Mouse (Mus musculus) heart, postnatal 25 days (tissue): Measurements from ENCODE around the gene Olfr1513. TPM values are rescaled to one million over a fixed set of nuclear protein-coding genes. Genes with fewer than 3 reads are reported as not detected.
A peak's percentile ranks its signal among the peaks of the same experiment; 100 is the strongest.
"Not testable (repeated sequence)": the region's sequence is repeated elsewhere in the genome, so short reads cannot be mapped to it uniquely, and the experiment has no call there.

Source experiments
- DNase-seq: peaks from one replicate; pipeline ENCODE4 v3.0.0; 2022; ENCODE audit warnings: low spot score
- intact Hi-C: fragments of 180-260 bp; cut with DNase I; formaldehyde crosslinking; loops from one replicate; pipeline ENCODE4 v1.15.1; 2025
- total RNA-seq, 2 experiments: library from RNA; stranded (reverse); gene quantifications; 2 replicates each; pipeline ENCODE4 v1.2.3; 2021

Olfr1513 gene
- not detected for total RNA-seq

DNA sequence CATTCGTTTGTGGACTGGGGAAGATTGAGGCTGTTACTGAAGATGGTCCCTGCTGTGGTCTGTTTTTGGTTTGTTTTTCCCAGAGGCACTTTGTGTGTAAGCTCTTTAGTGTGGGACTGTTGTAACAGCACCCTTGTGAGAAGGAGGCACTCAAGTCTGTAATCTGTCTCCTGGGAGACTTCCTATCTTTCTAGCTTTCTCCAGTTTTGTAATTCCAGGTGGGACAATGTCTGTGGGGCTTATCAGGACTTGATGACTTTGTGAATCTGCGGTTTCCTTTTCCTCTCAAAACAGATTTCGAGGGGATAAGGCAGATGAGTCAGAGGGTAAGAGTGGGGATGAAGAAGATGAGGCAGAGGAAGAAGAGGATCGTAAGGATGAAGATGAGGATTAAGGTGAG is at the start of gene Olfr1513:
Olfr1513 (minus strand) TSS at position 101 of the 400 bp plus-strand sequence.
- intact Hi-C loops: no loop called here
- no peak for DNase-seq

DNA sequence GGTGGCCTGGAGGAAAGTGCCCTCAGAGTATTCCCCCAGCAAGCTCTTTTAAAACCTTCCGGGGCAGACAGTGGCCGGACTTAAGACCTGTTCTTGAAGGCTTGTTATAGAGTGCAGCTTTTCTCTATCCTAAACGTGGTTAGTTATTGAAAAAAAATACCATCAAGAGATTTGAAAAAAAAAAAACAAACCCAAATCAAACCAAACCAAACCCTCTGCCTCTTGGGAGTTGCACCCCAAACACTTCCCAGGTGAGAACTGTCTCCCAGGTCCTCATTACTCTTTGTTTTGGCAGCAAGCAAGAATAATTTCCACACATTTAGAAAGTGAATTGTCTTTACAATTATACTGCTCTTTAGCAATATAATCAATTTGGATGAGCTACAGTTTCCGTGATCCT is 41.1 kb upstream of the Olfr1513 start, which contains the start of gene Olfr1511:
Olfr1511 (minus strand) TSS at position 101 of the 400 bp plus-strand sequence.
- intact Hi-C loops: no loop called here
- no peak for DNase-seq

DNA sequence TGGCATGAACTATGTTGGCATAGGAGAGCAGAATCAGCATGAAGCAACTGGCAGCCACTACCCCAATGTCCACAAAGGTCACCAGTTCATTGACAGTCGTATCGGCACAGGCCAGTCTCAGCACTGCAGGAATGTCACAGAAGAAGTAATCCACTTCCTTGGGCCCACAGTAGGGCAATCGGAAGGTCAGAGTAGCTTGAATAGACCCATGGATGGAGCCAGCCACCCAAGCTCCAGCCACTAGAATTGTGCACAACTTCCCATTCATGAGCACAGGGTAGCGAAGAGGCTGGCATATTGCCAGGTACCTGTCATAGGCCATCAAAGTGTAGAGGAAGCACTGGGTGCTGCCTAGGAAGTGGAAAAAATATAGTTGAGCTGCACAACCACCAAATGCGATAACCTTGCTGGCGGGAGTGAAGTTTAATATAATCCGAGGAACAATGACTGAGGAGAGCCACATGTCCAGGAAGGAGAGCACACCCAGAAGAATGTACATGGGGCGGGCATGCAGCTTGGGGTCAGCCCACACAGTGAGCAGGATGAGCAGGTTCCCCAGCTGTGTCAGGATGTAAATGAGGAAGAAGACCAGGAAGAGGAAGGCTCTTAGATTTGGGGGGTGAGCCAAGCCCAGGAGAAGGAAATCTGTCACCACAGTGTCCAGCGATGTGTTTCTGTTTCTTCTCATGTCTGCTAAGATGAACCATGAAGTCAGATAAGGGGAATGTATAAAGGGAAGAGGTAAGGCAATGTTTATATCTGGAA is 34.1 kb upstream of the Olfr1513 start:
- intact Hi-C loops, DNase-seq: not testable (repeated sequence)

DNA sequence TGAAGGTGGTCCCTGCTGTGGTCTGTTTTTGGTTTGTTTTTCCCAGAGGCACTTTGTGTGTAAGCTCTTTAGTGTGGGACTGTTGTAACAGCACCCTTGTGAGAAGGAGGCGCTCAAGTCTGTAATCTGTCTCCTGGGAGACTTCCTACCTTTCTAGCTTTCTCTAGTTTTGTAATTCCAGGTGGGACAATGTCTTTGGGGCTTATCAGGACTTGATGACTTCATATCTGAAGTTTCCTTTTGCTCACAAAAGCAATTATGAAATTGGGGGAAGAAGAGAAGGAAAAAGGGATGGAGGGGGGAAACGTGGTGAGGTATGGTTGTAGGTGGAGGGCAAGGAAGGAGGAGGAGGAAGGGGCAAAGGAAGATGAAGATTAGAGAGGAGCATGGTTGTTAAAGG is 22.9 kb upstream of the Olfr1513 start, which contains the start of gene Olfr1512:
Olfr1512 (minus strand) TSS at position 101 of the 400 bp plus-strand sequence.
- no peak for DNase-seq
- intact Hi-C loops: loop anchor here (2.0 kb wide), 1 partner anchor 24 kb away; no protein-coding TSS in a partner anchor

DNA sequence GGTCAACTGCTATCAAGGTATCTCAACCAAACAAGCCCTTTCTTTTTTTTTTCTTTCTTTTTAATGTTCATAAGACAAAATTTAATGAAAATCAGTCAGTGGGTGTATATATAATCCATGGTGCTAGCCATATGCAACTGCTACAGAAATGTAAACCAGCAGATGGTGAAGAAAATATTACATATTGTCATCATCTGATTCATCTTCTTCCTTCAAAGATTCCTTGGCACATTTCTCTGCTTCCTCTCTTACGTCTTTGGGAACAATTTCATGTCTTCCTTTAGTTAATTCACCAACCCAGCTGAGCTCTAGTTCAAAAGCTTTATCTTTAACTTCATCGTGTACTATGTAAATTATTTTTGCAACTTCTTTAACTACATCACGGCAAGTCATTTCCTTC is 12.5 kb upstream of the Olfr1513 start:
- intact Hi-C loops: no loop called here
- DNase-seq: no peak

DNA sequence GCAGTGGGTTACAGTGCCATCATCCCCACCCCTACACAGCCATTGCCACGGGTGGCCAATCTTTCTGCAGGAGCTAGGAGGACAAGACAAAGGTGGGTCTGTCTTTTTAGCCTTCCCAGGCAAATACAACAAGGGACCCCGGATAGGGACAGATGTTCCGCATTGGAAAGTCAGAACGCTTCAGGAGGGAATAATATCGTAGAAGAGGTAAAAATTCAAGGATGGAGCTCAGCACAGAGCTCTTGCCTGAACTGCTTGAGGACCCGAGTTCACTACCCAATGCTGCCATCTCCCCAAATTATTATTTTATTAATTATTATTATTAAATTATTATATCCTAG is 16.7 kb downstream of the Olfr1513 start:
- intact Hi-C loops: loop anchor here (5.0 kb wide), 1 partner anchor 217 kb away; no protein-coding TSS in a partner anchor
- DNase-seq: no peak

DNA sequence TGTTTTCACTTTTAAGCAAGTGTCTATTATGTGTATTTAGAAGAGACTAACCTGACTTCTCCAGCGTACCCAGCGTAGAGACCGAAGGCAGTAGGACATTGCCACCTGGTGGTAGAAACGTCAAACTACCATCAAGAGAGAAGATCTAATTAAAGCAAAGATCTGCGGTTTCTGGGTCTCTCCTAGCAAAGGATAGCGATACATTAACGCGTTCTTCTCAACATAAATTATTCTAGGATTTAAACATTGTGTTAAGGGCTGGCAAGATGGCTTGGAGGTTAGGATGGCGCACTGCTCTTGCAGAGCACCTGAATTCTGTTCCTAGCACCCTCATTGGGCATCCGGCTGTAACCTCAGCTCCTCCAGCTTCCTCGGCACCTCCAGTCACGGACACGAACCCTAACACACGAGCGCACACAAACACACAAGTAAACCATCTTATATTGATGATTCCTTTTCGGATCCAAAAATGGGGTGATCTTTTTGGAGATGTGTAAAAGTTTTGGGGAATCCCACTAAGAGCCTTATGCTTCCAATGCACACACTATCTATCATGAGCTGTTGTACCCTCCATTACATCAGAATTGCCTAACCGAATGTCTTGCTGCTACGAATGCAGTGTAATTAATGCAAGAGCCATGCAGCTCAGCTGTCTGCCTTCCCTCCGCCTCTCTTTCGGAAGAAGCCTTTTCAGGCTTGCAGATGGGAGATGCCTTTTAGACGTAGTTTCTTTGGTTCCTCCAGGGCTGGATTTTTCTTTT is 17.3 kb downstream of the Olfr1513 start:
- intact Hi-C loops: loop anchor here (1.0 to 5.0 kb wide), 2 partner anchors 44 to 217 kb away; no protein-coding TSS in a partner anchor
- DNase-seq: no peak

DNA sequence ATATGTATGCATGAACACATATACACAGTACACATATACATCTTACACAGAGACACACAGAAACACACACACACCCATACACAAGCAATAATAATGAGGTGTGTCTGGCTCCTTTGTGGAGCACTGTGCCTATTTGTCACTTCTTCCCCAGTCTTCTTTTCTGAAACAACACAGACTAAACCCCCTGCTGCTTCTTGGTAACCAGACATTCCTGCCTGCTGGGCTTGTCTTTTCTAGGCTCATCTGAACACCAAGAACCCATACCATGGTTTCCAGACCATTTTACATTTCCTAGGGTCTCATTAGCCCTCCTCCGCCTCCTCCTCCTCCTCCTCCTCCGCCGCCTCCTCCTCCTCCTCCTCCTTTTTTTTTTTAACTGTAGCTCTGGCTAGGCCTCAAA is 24.0 kb downstream of the Olfr1513 start:
- intact Hi-C loops: no loop called here

DNA sequence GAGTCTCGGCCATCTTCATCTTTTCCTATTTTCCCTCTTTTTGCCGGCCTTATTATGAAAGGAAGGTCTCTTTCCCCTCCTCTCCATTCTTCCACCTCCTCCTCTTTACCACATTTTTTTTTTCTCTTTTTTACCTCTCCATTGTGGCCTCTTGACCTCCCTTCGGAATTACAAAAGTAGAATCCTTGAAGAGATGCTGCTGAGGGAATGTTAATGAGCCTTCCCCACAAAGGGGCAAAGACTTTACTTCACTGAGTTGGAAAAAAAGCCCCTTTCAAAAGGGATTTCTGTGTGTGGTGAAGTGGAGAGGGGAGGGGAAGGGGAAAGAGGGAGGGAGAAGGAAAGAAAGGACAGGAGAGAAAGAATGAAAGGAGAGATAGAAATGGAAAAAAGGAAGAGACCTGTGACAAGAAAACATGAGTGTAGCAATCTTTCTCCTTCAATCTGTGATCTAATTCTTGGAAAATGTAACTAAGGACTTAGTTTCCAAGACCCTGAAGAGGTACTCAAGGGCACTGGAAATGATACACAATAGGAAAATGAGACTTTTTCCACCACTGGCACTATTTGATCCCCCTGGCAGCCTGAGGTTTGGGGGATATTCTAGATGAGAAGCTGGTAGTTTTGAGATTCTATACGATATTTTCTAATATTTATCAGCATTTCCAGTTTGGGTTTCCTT is 25.0 kb downstream of the Olfr1513 start:
- intact Hi-C loops: no loop called here
- DNase-seq: no peak

More for the DNA sequence above, 24.0 kb downstream of the Olfr1513 start:
- no peak for DNase-seq

DNA sequence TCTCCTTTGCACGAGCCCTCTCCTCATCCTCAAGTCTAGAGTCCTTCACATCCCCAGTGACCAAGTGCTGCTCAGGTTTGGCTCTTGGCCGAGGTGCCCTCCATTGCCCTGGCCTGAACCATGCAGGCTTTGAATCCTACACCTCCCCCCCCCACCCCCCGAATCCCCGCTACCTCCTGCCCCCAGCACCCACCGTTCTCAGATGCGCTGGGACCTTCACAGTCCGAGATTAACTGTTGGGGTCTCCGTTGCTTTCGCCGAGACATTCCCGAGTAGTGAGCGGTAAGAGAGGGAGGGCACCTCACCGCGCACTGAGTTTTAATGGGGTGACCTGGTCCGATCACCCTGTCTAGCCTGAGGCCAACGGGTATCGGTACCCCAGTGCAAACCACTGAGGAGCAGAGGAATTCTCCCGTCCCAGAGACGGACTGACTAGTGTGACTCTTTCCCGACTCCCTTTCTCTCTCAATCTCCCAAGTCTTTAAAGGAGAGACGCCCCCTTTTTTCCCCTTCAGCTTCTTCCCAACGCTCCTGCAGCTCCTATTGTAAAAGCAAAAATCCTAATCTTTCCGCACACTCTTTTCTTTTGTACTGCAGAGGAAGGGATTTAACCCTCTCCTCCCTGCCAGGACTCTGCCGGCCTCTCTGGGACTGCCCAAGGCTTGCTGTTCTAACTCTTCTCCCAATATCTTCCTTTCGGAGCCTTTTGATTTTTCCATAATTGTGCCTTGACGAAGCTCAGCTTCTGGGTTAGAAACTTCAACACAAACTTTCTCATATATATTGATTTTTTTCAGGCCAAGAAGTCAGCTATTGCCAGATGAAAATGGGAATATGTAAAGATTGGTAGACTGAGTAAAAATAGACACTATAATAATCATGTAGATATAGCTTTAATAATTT is 28.0 kb downstream of the Olfr1513 start, which contains the start of gene Sall2:
Sall2 (minus strand) TSS at position 853 of the 903 bp plus-strand sequence.
- intact Hi-C loops: no loop called here
- no peak for DNase-seq

DNA sequence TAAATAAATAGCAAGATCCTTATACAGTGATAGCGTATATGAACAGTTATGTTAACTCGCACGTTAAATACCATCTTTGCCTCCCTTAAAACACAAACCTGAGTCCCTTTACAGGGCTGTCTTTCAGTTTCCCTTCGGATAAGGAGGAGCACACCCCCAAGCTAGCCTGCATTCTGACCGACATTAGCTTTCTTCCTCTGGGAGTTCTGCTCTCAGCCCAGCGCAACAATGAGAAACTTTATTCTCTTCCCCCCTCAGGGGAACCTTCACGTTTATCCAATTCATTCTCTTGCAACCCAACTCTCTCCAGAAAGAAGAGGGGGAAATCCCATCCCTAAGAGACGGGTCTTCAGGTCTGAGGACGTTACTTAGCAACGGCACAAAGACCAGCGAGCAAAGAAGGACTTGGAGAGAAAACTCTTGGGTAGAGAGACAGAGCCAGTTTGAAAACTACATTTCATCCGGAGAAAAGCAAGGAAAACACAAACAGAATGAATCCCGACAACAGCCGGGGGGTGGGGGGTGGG is 28.8 kb downstream of the Olfr1513 start:
- intact Hi-C loops: no loop called here
- no peak for DNase-seq

DNA sequence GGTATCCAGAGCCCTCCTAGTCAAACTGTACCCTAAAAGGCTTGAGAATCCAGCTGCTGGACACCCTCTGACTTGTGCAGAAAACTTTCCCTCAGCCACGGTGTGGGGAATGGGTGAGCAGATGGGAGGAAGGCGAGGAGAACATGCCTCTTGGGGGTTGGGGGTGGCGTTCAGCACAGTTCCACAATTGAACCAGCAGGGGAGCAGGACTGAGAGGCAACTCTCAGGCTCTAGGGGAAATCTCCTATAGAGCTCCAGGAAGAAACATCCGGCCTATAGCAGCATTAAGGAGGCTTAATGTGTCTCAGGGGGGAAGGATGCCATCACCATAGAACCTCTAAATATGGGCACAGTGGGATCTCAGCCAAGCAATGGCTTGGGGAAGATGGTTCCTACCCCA is 30.3 kb downstream of the Olfr1513 start:
- intact Hi-C loops: no loop called here
- DNase-seq: no peak

DNA sequence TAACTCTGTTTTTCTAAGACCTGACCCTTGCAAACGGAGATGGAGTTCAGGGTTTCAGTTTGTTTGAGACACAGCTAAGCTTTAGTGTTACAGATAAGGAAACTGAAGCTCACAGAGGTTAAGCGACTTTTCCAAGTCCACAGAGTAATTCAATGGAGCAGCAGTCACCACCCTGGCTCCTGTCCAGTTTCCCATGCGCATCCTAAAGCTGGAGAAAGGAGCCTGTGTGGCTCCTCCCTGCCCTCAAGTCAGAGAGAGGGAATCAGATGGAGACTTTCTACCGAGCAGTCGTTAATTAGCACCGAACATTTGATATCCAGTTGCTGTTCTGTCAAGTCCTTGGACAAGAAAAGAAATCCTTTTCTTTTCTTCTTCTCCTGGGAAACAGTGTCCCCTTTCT is 36.8 kb downstream of the Olfr1513 start:
- intact Hi-C loops: no loop called here
- DNase-seq: no peak

DNA sequence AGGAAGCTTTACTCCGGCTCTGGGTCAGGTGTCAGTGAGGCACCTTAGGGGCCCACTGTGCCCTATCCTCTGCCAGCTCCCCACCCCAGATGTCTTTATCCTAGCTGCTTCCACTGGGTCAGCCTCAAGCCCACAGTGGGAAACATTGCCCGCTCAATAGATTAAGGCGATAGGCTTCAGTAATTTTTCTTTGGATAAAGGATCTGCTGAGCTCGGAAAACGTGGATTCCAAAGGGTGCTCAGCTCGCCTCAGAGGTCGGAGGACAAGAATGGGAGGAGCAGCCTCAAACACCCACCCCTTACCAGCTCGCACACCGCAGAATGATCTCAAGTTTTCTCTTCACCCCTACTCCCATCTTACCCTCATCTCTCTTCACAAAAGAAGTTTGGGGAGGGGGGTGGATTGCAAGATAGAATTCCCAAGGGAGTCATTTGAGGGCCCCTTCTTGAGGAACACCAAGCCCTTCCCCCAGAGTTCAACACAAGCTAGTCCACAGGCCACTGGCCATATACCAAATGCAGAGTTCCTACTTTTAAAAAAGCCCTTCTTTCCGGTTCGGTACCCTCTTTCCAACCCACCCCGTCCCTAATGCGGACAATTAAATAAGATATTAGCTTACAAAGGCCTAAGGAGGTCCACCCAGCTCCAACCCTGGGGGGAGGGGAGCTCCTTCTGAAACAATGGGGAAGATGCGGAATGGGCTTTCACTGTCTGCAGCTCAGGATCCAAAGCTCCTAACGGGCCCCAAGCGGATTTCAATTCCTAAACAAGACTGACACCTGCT is 39.6 kb downstream of the Olfr1513 start:
- DNase-seq: no peak
- intact Hi-C loops: loop anchor here (2.0 kb wide), 1 partner anchor 20 kb away; no protein-coding TSS in a partner anchor

DNA sequence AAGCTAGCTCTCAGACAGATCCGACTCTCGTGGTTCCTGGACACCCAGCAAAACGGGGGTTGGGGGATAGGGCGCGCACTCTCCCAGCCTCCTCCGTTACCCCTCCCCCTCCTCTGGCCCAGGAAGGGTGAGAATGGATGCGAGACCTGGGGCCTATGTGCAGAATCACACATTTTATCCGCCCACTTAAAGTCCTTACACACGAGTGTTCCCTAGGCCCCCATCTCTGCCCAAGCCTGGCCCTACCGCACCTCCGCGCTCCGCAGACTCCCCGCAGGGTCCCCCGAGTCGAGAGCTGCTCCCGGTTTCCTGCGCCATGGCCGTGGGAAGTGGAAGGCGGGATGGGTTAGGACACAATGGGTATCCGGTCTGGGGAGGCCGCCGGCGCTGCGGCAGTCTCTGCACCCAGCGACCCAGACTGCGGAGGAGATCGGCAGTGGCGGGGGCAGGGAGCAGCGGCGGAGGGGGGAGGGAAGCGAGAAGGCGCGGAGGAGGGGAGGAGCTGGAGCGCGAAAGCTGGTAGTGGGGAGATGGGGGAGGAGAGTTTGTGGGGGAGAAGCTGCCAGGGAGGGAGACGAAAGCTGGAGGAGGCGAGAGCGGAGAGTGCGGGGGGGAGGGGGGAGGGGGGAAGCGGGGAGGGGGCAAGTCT is 40.3 kb downstream of the Olfr1513 start:
- intact Hi-C loops: loop anchor here (2.0 kb wide), 1 partner anchor 19 kb away; no protein-coding TSS in a partner anchor
- DNase-seq: peak; percentile 31

DNA sequence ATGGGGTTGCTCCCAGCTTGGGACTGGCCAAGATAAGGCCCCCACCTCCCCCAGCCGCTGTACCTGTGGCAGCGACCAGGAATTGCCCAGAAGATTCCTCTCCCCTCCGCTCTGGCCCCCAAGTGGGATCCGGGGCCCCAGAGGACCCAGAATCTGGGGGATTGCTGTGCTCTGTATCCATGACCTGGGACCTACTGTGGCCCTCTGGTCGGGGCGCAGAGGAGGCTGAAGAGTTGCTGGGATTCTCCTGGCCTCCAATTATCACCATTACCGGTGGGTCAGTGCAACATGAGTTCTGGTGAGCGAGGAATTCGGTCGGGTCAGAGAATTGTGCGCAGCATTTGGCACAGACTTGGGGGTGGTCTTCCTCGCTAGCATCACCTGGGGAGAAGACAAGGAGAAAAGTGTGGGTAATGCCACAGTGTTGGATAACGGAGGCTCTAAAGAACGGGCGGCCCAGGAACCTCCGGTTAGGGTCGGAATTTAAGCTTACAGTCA is 40.9 kb downstream of the Olfr1513 start:
- intact Hi-C loops: no loop called here
- no peak for DNase-seq

DNA sequence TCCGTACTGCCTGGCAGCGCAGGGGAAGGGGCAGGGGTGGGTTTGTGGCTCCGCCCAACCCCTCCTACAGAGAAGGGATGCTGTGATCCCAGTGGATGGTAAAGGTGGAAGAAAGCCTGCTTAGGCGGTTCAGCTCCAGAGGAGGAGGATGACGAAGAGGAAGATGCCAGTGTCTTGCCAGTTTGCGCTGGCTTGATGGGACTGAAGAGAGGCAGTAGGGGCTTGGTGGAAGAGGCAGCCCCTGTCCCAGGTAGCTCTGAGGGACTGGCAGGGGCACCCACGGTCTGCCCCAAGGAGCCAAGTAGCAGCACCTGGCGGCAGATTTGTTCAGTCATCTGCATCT is 41.4 kb downstream of the Olfr1513 start:
- intact Hi-C loops: no loop called here
- DNase-seq: no peak
